Mouse (Mus musculus) MEL (cell line): ENCODE results near the gene Tiparp.

ENCODE experiments used
- CTCF ChIP-seq, 3 experiments: IDR thresholded peaks in 2 of 3; conservative IDR thresholded peaks in 1 of 3; 2 replicates each; pipeline ENCODE4 v1.5.1; 2011 to 2012; ENCODE audit warnings: low read length in 3 of 3, low read depth in 2 of 3, mild to moderate bottlenecking in 2 of 3, improper control_type of control experiment in 1 of 3, inconsistent platforms in 1 of 3, mixed read lengths in 1 of 3, moderate library complexity in 1 of 3; ENCODE audit not compliant: control insufficient read depth in 1 of 3, insufficient read depth in 1 of 3, poor library complexity in 1 of 3, severe bottlenecking in 1 of 3
- ETS1 ChIP-seq: IDR thresholded peaks from 2 replicates; pipeline ENCODE4 v1.6.1; 2012; ENCODE audit warnings: low read depth, mild to moderate bottlenecking, inconsistent platforms, low read length, improper control_type of control experiment, moderate library complexity
- JUND ChIP-seq: IDR thresholded peaks from 2 replicates; pipeline ENCODE4 v1.6.1; 2011; ENCODE audit warnings: low read depth, mild to moderate bottlenecking, improper control_type of control experiment, low read length
- MAX ChIP-seq: IDR thresholded peaks from 2 replicates; pipeline ENCODE4 v1.6.1; 2011; ENCODE audit warnings: low read length, improper control_type of control experiment
- MAZ ChIP-seq: IDR thresholded peaks from 2 replicates; pipeline ENCODE4 v1.6.1; 2012; ENCODE audit warnings: low read depth, mild to moderate bottlenecking, inconsistent platforms, low read length, improper control_type of control experiment
- POLR2A ChIP-seq, 2 experiments: IDR thresholded peaks; 2 replicates each; pipeline ENCODE4 v1.6.1; 2011 to 2012; ENCODE audit warnings: low read length in 2 of 2, mild to moderate bottlenecking in 2 of 2, control low read depth in 1 of 2, improper control_type of control experiment in 1 of 2, low read depth in 1 of 2, moderate library complexity in 1 of 2; ENCODE audit not compliant: control insufficient read depth in 1 of 2, insufficient read depth in 1 of 2, poor library complexity in 1 of 2
- SMC3 ChIP-seq: IDR thresholded peaks from 2 replicates; pipeline ENCODE4 v1.6.1; 2011; ENCODE audit warnings: low read depth, low read length, improper control_type of control experiment
- UBTF ChIP-seq: IDR thresholded peaks from 2 replicates; pipeline ENCODE4 v1.6.1; 2012; ENCODE audit warnings: low read depth, mild to moderate bottlenecking, inconsistent platforms, low read length, improper control_type of control experiment, moderate library complexity, borderline replicate concordance; ENCODE audit not compliant: insufficient read depth
- ZC3H11A ChIP-seq: IDR thresholded peaks from 2 replicates; pipeline ENCODE4 v1.6.1; 2012; ENCODE audit warnings: low read depth, mild to moderate bottlenecking, inconsistent platforms, low read length, improper control_type of control experiment
- ZMIZ1 ChIP-seq: IDR thresholded peaks from 2 replicates; pipeline ENCODE4 v1.6.1; 2012; ENCODE audit warnings: low read depth, mild to moderate bottlenecking, inconsistent platforms, low read length, improper control_type of control experiment, moderate library complexity

GRCm38 (mm10) chr3:65487419-65488088 is 40.7 kb upstream of the Tiparp start:
- TF ChIP-seq POLR2A (IDR thresholded peaks at IDR 0.05; ENCODE audit: control insufficient read depth in 1 of 2, insufficient read depth in 1 of 2, low read depth in 1 of 2, low read length in 2 of 2, poor library complexity in 1 of 2) (no peak), ETS1 (no peak), CTCF (IDR thresholded peaks at IDR 0.05 in 2 of 3, conservative IDR thresholded peaks at IDR 0.05 in 1 of 3; ENCODE audit: control insufficient read depth in 1 of 3, insufficient read depth in 1 of 3, low read depth in 2 of 3, low read length in 3 of 3, poor library complexity in 1 of 3, severe bottlenecking in 1 of 3) (no peak), SMC3 (no peak), MAZ (no peak), UBTF (no peak), MAX (no peak), JUND (no peak), ZMIZ1 (no peak), ZC3H11A (no peak)
